Mouse (Mus musculus): Measurements from ENCODE around the gene Alk. TPM values are rescaled to one million over a fixed set of nuclear protein-coding genes. Genes with fewer than 3 reads are reported as not detected.

Gene Alk
- total and polyA plus RNA-seq, 3 experiments: 0.02 TPM; not detected in 2

DNA sequence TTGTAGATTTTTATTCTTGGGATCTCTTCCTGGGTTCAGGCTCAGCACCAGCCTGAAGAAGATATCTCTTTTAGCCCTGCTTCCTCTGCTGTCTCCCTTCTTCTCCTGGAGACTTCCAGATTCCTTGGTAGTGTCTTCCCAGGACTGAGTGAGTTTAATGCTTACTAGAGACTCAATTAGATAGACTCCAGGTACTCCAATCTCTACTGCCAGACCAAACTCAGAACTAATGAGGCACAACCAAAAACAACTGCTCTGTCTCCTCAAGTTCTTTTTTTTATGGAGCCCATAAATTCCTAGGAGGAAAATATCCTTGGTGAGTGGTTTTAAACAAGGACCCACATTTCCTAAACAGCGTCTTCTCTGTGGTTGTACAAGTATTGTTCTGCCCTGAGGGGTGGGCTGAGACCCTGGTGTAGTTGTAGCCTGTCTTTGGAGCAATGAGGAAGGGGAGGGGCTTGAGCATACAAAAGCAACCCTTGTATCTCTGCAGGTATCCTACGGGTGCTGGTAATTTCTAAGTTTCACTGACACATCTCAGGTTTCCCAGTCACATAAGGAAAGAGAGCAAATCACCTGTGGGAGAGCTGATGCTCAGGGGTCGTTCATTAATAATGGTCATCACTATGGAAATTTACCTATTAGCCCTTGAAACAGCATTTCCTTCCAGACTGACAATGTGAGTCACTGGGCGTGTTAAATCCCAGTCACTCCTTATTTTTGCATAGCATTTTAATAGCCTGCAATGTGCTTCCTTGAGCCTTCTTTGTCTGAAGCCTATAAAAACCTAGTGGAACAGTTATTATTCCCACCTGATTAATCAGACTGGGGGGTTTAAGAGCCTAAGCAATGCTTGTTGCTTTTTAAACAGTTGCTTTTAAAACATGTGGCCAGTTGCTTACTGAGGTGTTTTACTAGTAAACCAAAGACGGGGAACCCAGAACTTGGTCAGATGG lies 604.6 kb downstream of the Alk start:
- no peak for TF ChIP-seq POLR2A (IDR thresholded peaks at IDR 0.05; ENCODE audit: insufficient read depth, low read depth, low read length)
- no peak for TF ChIP-seq EP300 (IDR thresholded peaks at IDR 0.05; ENCODE audit: insufficient read depth, low read depth, low read length)
- TF ChIP-seq CTCF (IDR thresholded peaks at IDR 0.05): no peak
- no peak for DNase-seq
- whole genome bisulfite sequencing: 79% methylated on average over 5 of the region's 5 CpGs
- Histone ChIP-seq H3K79me2 (replicated peaks; ENCODE audit: control insufficient read depth, insufficient read depth, low read length) (no peaks in the 10 kb centered on the region), H3K27ac (no peak overlapping the region), H3K4me1 (ENCODE audit: control insufficient read depth, insufficient read depth, low read length) (no peaks in the 10 kb centered on the region), H3K9ac (ENCODE audit: low read depth, low read length) (no peak overlapping the region), H3K4me3 (no peak overlapping the region), H3K36me3 (ENCODE audit: control insufficient read depth, insufficient read depth, low read length) (no peaks in the 10 kb centered on the region), H3K27me3 (ENCODE audit: control insufficient read depth, insufficient read depth, low read length) (no peaks in the 10 kb centered on the region)
- intact Hi-C loops (cut with DNase I): loop anchor here (5.0 kb wide), 1 partner anchor 42 kb away; no protein-coding TSS in a partner anchor

DNA sequence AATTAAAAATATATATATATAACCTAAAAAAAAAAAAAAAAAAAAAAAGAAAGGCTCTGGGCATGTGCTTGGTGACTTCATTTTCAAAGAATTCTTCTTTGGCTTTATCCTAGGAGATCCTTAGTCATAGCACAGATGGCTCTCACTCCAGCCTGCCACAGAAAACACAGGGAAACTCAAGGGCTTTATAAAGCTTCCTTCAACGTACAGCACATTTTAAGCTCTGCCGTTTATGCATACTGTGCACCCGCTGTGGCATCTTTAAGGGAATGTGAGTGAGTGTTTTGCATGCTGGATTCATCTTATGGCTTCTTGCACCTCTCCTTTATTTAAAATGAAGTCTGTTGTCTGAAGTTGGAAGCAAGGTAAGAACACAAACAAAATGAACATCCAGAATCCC lies 606.7 kb downstream of the Alk start:
- H3K27me3 ChIP-seq (ENCODE audit: control insufficient read depth, insufficient read depth, low read length): no peaks in the 10 kb centered on the region
- H3K79me2 ChIP-seq (replicated peaks; ENCODE audit: control insufficient read depth, insufficient read depth, low read length): no peaks in the 10 kb centered on the region
- no peak for DNase-seq
- 61% methylated on average over 3 of the region's 3 CpGs for WGBS
- no peak overlapping the region for H3K9ac ChIP-seq (ENCODE audit: low read depth, low read length)
- H3K4me3 ChIP-seq: no peak overlapping the region
- intact Hi-C loops (cut with DNase I): loop anchor here (5.0 kb wide), 1 partner anchor 45 kb away; no protein-coding TSS in a partner anchor
- no peak for TF ChIP-seq CTCF (IDR thresholded peaks at IDR 0.05)
- no peak for TF ChIP-seq EP300 (IDR thresholded peaks at IDR 0.05; ENCODE audit: insufficient read depth, low read depth, low read length)
- TF ChIP-seq POLR2A (IDR thresholded peaks at IDR 0.05; ENCODE audit: insufficient read depth, low read depth, low read length): no peak
- no peak overlapping the region for H3K27ac ChIP-seq
- no peaks in the 10 kb centered on the region for H3K4me1 ChIP-seq (ENCODE audit: control insufficient read depth, insufficient read depth, low read length)
- no peaks in the 10 kb centered on the region for H3K36me3 ChIP-seq (ENCODE audit: control insufficient read depth, insufficient read depth, low read length)

DNA sequence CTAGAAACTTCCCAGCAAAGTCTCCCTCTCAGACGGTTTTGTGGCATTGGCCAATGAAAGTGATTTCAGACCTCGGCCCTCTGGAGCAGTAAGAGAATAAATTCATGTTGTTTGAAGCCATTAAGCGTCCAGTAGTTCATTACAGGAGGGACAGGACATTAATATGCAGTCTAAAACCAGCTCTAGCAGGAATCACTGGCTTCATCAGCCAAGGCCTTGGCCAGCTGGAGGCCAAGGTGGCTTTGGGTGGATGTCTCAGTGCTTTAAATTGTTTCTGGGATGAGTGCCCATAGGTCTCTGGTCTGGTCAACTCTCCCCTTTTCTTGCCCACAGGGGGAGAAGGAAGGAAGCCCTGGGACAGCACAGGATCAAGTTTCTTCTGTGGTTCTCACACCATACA lies 608.9 kb downstream of the Alk start:
- Histone ChIP-seq H3K79me2 (replicated peaks; ENCODE audit: control insufficient read depth, insufficient read depth, low read length) (no peaks in the 10 kb centered on the region), H3K27ac (no peak overlapping the region), H3K9ac (ENCODE audit: low read depth, low read length) (no peak overlapping the region), H3K27me3 (ENCODE audit: control insufficient read depth, insufficient read depth, low read length) (no peaks in the 10 kb centered on the region), H3K4me3 (no peak overlapping the region), H3K4me1 (ENCODE audit: control insufficient read depth, insufficient read depth, low read length) (no peaks in the 10 kb centered on the region), H3K36me3 (ENCODE audit: control insufficient read depth, insufficient read depth, low read length) (no peaks in the 10 kb centered on the region)
- TF ChIP-seq POLR2A (IDR thresholded peaks at IDR 0.05; ENCODE audit: insufficient read depth, low read depth, low read length) (no peak), EP300 (IDR thresholded peaks at IDR 0.05; ENCODE audit: insufficient read depth, low read depth, low read length) (no peak), CTCF (IDR thresholded peaks at IDR 0.05) (no peak)
- whole genome bisulfite sequencing: 70% methylated on average over 3 of the region's 3 CpGs
- no peak for DNase-seq
- intact Hi-C loops (cut with DNase I): loop anchor here (5.0 kb wide), 1 partner anchor 47 kb away; no protein-coding TSS in a partner anchor

DNA sequence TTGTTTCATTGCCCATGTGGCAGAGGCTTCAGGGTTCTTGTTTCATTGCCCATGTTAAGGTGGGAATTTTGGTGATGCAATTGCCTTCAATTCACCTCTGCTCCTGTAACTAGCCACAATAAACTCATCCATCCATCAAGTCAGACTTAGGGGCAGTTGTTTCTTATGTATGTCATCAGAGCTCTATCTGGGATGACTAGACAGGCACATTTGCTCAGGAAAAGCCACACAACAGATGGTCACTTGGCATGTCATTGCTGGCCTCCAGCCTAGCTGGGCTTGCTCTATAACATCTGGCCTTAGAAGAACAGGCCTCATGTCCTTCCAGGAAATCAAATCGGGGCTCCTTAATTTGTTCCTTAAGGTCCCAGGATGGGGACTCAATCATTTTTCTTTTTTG lies 610.3 kb downstream of the Alk start:
- no peak overlapping the region for H3K9ac ChIP-seq (ENCODE audit: low read depth, low read length)
- H3K27me3 ChIP-seq (ENCODE audit: control insufficient read depth, insufficient read depth, low read length): no peaks in the 10 kb centered on the region
- no peaks in the 10 kb centered on the region for H3K4me1 ChIP-seq (ENCODE audit: control insufficient read depth, insufficient read depth, low read length)
- H3K27ac ChIP-seq: no peak overlapping the region
- DNase-seq: peak; percentile 34 to 41
- no peaks in the 10 kb centered on the region for H3K36me3 ChIP-seq (ENCODE audit: control insufficient read depth, insufficient read depth, low read length)
- H3K79me2 ChIP-seq (replicated peaks; ENCODE audit: control insufficient read depth, insufficient read depth, low read length): no peaks in the 10 kb centered on the region
- intact Hi-C loops (cut with DNase I): no loop called here
- WGBS: 54% methylated on average over 1 of the region's 1 CpGs
- H3K4me3 ChIP-seq: no peak overlapping the region
- TF ChIP-seq POLR2A (IDR thresholded peaks at IDR 0.05; ENCODE audit: insufficient read depth, low read depth, low read length) (no peak), CTCF (IDR thresholded peaks at IDR 0.05) (no peak), EP300 (IDR thresholded peaks at IDR 0.05; ENCODE audit: insufficient read depth, low read depth, low read length) (no peak)

DNA sequence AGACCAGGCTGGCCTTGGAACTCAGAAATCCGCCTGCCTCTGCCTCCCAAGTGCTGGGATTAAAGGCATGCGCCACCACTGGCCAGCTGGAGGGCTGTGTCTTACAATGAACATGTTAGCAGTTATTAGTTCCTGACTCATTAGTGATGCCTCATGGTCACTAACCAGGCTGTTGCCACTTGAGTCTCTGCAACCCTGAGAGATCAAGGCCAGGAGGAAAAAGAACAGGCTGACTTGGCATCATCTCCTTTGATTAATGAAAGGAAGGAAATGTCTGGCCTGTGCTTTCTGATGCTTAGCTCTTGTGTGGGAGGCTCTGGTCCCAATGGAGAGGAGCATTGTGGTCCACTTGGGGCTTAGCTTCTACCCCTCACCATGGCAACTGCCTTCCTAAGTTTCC lies 611.4 kb downstream of the Alk start:
- TF ChIP-seq POLR2A (IDR thresholded peaks at IDR 0.05; ENCODE audit: insufficient read depth, low read depth, low read length) (no peak), CTCF (IDR thresholded peaks at IDR 0.05) (no peak), EP300 (IDR thresholded peaks at IDR 0.05; ENCODE audit: insufficient read depth, low read depth, low read length) (no peak)
- no peak for DNase-seq
- Histone ChIP-seq H3K27ac (no peak overlapping the region), H3K27me3 (ENCODE audit: control insufficient read depth, insufficient read depth, low read length) (no peaks in the 10 kb centered on the region), H3K9ac (ENCODE audit: low read depth, low read length) (no peak overlapping the region), H3K4me1 (ENCODE audit: control insufficient read depth, insufficient read depth, low read length) (peaks cover 3% of the 10 kb centered on the region; the same call in 1 of the 2 replicates), H3K36me3 (ENCODE audit: control insufficient read depth, insufficient read depth, low read length) (no peaks in the 10 kb centered on the region), H3K79me2 (replicated peaks; ENCODE audit: control insufficient read depth, insufficient read depth, low read length) (no peaks in the 10 kb centered on the region), H3K4me3 (no peak overlapping the region)
- intact Hi-C loops (cut with DNase I): no loop called here
- 87% methylated on average over 2 of the region's 2 CpGs for WGBS

DNA sequence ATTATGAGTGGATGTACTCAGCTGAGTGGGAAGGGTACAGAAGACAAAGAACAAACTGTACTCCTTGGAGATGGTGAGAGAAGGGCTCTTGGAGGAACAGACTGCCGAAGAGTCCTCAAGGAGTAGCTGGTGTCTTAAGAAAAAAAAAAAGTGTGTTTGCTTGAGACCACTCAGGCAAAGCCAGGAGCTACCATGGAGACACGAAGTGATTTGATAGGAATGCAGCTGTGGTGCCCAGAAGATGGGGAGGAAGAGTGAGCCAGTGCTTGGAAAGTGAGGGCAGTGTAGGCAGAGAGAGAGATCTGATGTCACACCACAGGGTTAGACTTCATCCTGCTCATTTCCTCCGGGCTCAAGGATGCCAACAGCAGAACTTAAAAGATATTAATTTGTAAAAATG lies 613.2 kb downstream of the Alk start:
- DNase-seq: no peak
- Histone ChIP-seq H3K4me1 (ENCODE audit: control insufficient read depth, insufficient read depth, low read length) (peaks cover 3% of the 10 kb centered on the region; the same call in 1 of the 2 replicates), H3K27ac (no peak overlapping the region), H3K9ac (ENCODE audit: low read depth, low read length) (no peak overlapping the region), H3K79me2 (replicated peaks; ENCODE audit: control insufficient read depth, insufficient read depth, low read length) (no peaks in the 10 kb centered on the region), H3K27me3 (ENCODE audit: control insufficient read depth, insufficient read depth, low read length) (no peaks in the 10 kb centered on the region), H3K36me3 (ENCODE audit: control insufficient read depth, insufficient read depth, low read length) (no peaks in the 10 kb centered on the region), H3K4me3 (no peak overlapping the region)
- 55% methylated on average over 3 of the region's 3 CpGs for WGBS
- TF ChIP-seq EP300 (IDR thresholded peaks at IDR 0.05; ENCODE audit: insufficient read depth, low read depth, low read length): no peak
- no peak for TF ChIP-seq CTCF (IDR thresholded peaks at IDR 0.05)
- no peak for TF ChIP-seq POLR2A (IDR thresholded peaks at IDR 0.05; ENCODE audit: insufficient read depth, low read depth, low read length)
- intact Hi-C loops (cut with DNase I): no loop called here
